Mouse (Mus musculus): Measurements from ENCODE around the gene Ssc4d. TPM values are rescaled to one million over a fixed set of nuclear protein-coding genes. Genes with fewer than 3 reads are reported as not detected.

The Ssc4d gene
- polyA plus RNA-seq, 1 experiment from 2014 or later = 1.0 TPM

DNA sequence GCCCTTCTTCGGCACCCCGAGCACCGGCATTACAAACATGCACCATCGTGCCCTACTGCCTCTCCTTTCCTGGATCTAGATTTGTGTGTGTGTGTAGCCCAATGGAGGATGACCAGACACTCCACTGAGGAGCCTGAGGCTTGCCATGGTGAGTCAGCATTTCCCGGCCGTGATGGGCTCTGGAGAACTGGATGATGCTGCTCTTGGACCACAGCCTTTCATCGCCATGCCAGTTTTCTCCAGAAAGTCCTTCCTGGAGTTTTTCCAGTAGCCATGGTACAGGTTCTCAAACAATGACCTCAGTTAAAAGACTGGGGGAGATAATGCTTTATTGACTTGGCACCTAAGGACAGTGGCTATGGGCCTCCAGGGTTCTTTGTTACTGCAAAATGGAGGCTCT is 14.4 kb downstream of the Ssc4d start:
- H3K4me1 ChIP-seq = peaks cover 31% of the 10 kb centered on the region
- no peak overlapping the region for H3K4me2 ChIP-seq
- no peak overlapping the region for H3K4me3 ChIP-seq
- H3K9ac ChIP-seq = no peak overlapping the region
- ATAC-seq (ENCODE audit: extremely low read depth, insufficient number of reproducible peaks, low FRiP score, low TSS enrichment) = no peak
- H3K27ac ChIP-seq (replicated peaks) = 0 out of 2 replicates have a peak overlapping the region, but pooled peaks have one; percentile 20
- no peaks in the 10 kb centered on the region for H3K9me3 ChIP-seq
- 87% methylated on average over 7 of the region's 7 CpGs for WGBS
- H3K36me3 ChIP-seq = no peaks in the 10 kb centered on the region
- H3K27me3 ChIP-seq (replicated peaks) = peaks cover 4% of the 10 kb centered on the region; the same call in 1 of the 2 replicates

DNA sequence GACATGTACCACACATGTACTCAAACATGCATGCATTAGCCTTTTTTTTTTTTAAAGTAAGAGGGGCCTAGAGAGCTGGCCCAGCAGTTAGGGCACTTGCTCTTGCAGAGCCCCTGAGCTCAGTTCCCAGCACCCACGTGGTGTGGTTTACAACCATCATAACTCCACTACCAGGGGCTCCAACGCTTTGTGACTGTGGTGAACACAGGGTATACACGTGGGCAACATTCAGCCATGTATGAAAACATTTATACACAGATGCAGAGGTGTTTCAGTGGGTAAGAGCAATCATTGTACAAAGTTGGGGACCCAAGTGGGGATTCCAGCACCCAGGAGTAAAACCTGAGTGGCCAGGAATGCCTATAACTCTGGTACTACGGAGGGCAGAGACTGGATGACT is 16.0 kb downstream of the Ssc4d start:
- no peak overlapping the region; the same call in 1 of the 2 replicates for H3K9ac ChIP-seq
- no peaks in the 10 kb centered on the region for H3K36me3 ChIP-seq
- no peak for ATAC-seq (ENCODE audit: extremely low read depth, insufficient number of reproducible peaks, low FRiP score, low TSS enrichment)
- H3K27ac ChIP-seq (replicated peaks) = peak overlapping the region; percentile 95
- peak overlapping the region; percentile 70 for H3K4me2 ChIP-seq
- H3K27me3 ChIP-seq (replicated peaks) = no peaks in the 10 kb centered on the region
- 0 out of 2 replicates have a peak overlapping the region, but pooled peaks have one; percentile 47 for H3K4me3 ChIP-seq
- H3K4me1 ChIP-seq = peaks cover 30% of the 10 kb centered on the region
- WGBS = 91% methylated on average over 4 of the region's 4 CpGs
- H3K9me3 ChIP-seq = no peaks in the 10 kb centered on the region

DNA sequence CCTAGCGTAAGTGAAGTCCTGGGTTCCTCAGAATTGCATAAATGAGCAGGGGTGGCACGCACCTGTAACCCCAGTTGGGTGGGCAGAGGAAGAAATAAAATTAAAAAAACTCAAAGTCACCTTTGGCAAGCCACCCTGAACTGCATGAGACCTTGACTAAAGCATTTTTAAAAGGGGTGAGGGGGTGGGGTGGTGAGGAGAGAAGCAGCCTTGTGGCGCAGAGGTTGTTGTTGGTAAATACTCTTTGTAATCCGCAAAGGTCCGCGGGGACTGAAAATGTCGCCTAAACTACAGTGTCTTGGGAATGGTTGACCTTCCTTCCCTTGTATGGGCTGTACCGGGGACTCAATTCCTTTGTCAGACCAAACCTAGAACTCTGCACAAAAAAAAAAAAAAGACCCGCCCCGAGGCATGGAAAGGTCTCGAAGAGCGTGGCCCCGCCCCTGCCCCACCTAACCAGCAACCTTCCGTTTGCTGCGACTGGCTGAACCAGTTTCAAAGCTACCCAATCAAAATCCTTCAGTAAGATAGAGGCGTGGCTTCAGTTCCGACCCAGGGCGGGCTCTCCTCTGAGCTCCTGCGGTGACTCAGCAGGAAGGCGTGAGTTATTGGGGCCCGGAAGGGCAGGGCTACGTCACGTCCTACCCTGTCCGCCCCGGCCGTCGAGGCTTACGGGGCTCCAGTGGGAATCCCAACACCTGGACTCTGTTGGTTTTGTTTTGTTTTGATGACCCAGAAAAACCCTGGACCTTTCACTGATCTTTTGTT is 16.9 kb downstream of the Ssc4d start:
- no peaks in the 10 kb centered on the region for H3K36me3 ChIP-seq
- H3K27ac ChIP-seq (replicated peaks) = peak overlapping the region; percentile 95
- H3K9me3 ChIP-seq = no peaks in the 10 kb centered on the region
- peak overlapping the region; percentile 74 for H3K9ac ChIP-seq
- peak overlapping the region; percentile 47 for H3K4me3 ChIP-seq
- peaks cover 27% of the 10 kb centered on the region for H3K4me1 ChIP-seq
- WGBS = 9% methylated on average over 28 of the region's 28 CpGs
- ATAC-seq (ENCODE audit: extremely low read depth, insufficient number of reproducible peaks, low FRiP score, low TSS enrichment) = peak; percentile 87
- no peaks in the 10 kb centered on the region for H3K27me3 ChIP-seq (replicated peaks)
- H3K4me2 ChIP-seq = peak overlapping the region; percentile 70

DNA sequence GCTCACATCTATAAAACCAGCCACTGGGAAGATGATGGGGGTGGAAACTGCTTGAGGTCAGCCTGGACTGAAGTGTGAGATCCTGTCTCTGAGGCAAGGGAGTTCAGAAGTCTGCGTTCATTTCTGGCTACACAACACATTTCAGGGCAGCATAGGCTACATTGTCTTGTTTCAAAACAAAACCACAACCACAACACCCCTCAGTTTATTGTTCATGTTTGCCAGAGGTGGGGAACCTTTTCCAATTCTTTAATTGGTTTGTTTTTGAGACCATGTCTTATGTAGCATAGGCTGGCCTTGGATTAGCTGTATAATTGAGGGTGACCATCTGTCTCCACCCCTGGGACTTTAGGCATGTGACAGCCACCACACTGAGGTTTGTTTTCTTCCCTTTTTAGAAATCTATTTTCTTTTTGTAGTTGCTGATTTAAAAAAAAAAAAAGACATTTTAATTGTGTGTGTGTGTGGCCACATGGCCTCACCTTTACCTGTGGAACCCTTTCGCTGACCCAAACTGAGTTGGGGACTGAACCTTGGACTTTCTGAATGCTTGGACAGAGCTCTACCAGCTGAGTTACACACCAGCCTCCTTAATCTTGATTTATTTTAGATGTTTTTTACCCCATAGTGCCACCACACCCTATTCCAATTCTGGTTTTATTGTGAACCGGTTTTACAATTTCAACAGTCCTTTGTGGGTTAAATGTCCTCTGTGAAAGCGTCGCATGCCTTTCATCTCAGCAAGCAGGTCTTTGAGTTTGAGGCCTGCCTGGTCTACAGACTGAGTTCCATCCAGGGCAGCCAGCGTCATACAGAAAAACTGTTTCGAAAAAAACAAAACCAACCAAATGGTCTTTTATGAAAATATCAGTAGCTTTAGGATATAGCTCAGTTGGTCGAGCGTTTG is 17.8 kb downstream of the Ssc4d start:
- no peak for ATAC-seq (ENCODE audit: extremely low read depth, insufficient number of reproducible peaks, low FRiP score, low TSS enrichment)
- Histone ChIP-seq H3K4me3 (no peak overlapping the region), H3K36me3 (no peaks in the 10 kb centered on the region), H3K4me2 (peak overlapping the region; percentile 70), H3K27ac (replicated peaks) (peak overlapping the region; percentile 95), H3K9ac (peak overlapping the region; percentile 74), H3K4me1 (peaks cover 22% of the 10 kb centered on the region), H3K9me3 (no peaks in the 10 kb centered on the region), H3K27me3 (replicated peaks) (no peaks in the 10 kb centered on the region)
- WGBS = 85% methylated on average over 9 of the region's 9 CpGs

DNA sequence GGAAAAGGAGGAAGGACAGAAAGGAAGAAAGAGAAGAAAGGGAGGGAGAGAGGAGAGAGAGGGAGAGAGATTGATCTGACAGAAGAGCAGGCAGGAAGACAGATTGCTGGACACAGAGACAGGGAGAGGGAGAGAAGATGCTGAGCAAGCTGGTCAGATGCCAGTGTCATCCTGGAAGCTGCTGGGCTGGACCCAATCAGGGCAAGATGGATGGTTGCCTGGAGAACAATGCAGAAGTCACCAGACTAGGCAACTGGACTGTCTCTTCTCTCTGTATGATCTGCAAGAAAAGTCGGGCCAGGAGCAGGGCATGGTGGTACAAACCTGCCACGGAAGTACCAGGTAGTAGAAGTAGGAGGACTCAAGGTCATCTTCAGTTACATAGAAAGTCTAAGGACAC is 21.5 kb downstream of the Ssc4d start:
- 91% methylated on average over 2 of the region's 2 CpGs for WGBS
- Histone ChIP-seq H3K4me3 (no peak overlapping the region), H3K4me2 (no peak overlapping the region), H3K9ac (no peak overlapping the region), H3K9me3 (no peaks in the 10 kb centered on the region), H3K27ac (replicated peaks) (no peak overlapping the region), H3K4me1 (peaks cover 5% of the 10 kb centered on the region), H3K36me3 (no peaks in the 10 kb centered on the region), H3K27me3 (replicated peaks) (no peaks in the 10 kb centered on the region)
- no peak for ATAC-seq (ENCODE audit: extremely low read depth, insufficient number of reproducible peaks, low FRiP score, low TSS enrichment)

DNA sequence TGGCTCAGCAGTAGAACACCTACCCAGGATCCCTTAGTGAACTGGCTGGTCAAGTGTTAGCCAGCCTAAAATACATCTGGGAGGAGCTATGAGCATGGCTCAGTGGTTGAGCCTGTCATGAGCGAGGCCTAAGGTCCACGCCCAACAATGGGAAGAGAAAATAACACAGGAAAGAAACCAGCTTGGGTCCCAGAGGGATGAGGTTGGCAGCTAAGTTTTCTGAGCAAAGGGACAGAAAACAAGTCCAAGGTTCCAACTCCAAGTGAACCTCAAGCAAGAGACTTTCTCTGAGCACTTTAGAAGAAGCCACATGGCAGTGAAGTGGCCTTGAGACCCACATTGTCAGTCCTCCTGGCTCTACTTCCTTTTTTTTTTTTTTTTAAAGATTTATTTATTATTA is 22.7 kb downstream of the Ssc4d start:
- Histone ChIP-seq H3K4me3 (no peak overlapping the region), H3K9me3 (no peaks in the 10 kb centered on the region), H3K36me3 (no peaks in the 10 kb centered on the region), H3K9ac (no peak overlapping the region), H3K4me2 (no peak overlapping the region), H3K27me3 (replicated peaks) (no peaks in the 10 kb centered on the region), H3K4me1 (peaks cover under 1% of the 10 kb centered on the region; the same call in 1 of the 2 replicates), H3K27ac (replicated peaks) (0 out of 2 replicates have a peak overlapping the region, but pooled peaks have one; percentile 9)
- ATAC-seq (ENCODE audit: extremely low read depth, insufficient number of reproducible peaks, low FRiP score, low TSS enrichment) = no peak
- WGBS = 87% methylated on average over 2 of the region's 2 CpGs

DNA sequence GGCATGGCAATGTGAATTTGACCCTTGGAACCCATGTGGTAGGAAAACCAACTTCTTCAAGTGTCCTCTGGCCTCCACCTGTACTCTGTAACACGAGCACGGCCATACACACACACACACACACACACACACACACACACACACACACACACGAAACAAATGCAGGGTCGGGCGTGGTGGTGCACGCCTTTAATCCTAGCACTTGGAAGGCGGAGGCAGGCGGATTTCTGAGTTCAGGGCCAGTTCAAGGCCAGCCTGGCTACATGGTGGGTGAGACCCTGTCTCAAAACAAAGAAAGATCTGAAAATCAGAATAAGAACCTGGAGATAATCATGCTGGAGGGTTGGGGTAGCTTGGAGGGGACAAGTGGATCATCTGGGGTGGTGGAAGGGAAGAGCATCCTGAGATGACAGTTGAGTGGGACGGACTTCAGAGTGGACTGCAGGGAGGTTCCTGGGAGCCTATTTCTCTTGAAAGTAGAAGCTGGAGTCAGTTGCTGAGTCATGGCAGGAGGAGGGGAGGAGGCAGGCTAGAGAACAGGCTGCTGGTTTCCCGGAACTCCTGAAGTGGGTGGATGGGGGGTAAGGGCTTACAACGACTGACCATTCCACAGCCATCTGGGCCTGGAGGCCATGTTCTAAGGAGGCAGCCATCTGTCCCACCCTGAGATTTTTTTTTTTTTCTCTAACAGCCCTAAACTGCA is 23.5 kb downstream of the Ssc4d start:
- no peaks in the 10 kb centered on the region for H3K27me3 ChIP-seq (replicated peaks)
- no peaks in the 10 kb centered on the region for H3K36me3 ChIP-seq
- H3K27ac ChIP-seq (replicated peaks) = peak overlapping the region; percentile 9; the same call in 1 of the 2 replicates
- ATAC-seq (ENCODE audit: extremely low read depth, insufficient number of reproducible peaks, low FRiP score, low TSS enrichment) = peak; percentile 59
- no peaks in the 10 kb centered on the region for H3K9me3 ChIP-seq
- no peak overlapping the region for H3K9ac ChIP-seq
- H3K4me2 ChIP-seq = 0 out of 2 replicates have a peak overlapping the region, but pooled peaks have one; percentile 1
- WGBS = 73% methylated on average over 9 of the region's 11 CpGs
- peaks cover 8% of the 10 kb centered on the region for H3K4me1 ChIP-seq
- H3K4me3 ChIP-seq = no peak overlapping the region

DNA sequence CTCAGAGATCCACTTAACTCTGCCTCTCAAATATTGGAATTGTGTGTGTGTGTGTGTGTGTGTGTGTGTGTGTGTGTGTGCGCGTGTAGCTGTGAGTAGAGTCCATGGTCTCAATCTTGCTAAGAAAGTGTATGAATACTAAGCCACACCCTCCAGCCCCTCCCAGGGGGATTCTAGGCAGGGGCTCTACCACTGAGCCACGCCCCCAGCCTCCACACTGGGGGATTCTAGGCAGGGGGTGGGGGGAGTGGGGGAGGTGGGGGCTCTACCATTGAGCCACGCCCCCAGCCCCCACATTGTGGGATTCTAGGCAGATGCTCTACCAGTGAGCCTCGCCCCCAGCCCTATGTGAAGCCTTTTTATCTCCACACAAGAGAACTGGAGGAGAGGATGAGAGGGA is 27.7 kb downstream of the Ssc4d start:
- no peaks in the 10 kb centered on the region for H3K27me3 ChIP-seq (replicated peaks)

DNA sequence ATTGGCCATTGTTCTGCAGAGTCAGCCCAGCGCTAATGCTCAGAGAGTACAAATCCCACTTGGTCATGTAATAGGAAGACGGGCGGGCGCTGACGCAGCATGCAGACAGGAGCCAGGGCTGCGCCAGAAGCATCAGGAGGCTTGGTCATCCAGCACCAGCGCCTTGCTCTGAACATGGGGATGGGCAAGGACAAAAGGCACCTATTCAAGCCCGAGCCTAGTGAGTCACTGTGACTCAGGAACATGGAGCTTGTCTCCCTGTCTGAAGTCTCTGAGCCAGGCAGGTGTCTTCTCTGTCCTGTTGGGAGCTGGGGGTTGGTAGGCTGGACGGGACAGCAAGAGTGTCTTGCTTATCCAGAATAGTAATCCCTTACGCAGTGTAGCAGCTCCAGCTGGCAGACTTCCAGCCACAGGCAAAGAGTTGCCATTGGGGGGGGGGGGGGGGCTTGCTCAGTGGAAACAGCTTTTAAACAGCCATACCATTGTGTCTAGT is 28.4 kb downstream of the Ssc4d start:
- Histone ChIP-seq H3K4me1 (peaks cover 13% of the 10 kb centered on the region), H3K9me3 (0 out of 2 replicates have a peak, but pooled peaks cover 3% of the 10 kb centered on the region), H3K36me3 (no peaks in the 10 kb centered on the region), H3K27me3 (replicated peaks) (no peaks in the 10 kb centered on the region), H3K4me2 (peak overlapping the region; percentile 54), H3K27ac (replicated peaks) (peak overlapping the region; percentile 56), H3K4me3 (peak overlapping the region; percentile 11; the same call in 1 of the 2 replicates), H3K9ac (peak overlapping the region; percentile 59)
- ATAC-seq (ENCODE audit: extremely low read depth, insufficient number of reproducible peaks, low FRiP score, low TSS enrichment) = no peak; the same call in 1 of the 2 replicates
- WGBS = 32% methylated on average over 10 of the region's 10 CpGs

More for the DNA sequence above, 27.7 kb downstream of the Ssc4d start:
- 74% methylated on average over 5 of the region's 5 CpGs for WGBS
- Histone ChIP-seq H3K36me3 (no peaks in the 10 kb centered on the region), H3K4me2 (peak overlapping the region; percentile 54), H3K4me3 (no peak overlapping the region), H3K9ac (peak overlapping the region; percentile 59; the same call in 1 of the 2 replicates), H3K27ac (replicated peaks) (0 out of 2 replicates have a peak overlapping the region, but pooled peaks have one; percentile 56), H3K4me1 (peaks cover 13% of the 10 kb centered on the region), H3K9me3 (0 out of 2 replicates have a peak, but pooled peaks cover 3% of the 10 kb centered on the region)
- no peak for ATAC-seq (ENCODE audit: extremely low read depth, insufficient number of reproducible peaks, low FRiP score, low TSS enrichment)

DNA sequence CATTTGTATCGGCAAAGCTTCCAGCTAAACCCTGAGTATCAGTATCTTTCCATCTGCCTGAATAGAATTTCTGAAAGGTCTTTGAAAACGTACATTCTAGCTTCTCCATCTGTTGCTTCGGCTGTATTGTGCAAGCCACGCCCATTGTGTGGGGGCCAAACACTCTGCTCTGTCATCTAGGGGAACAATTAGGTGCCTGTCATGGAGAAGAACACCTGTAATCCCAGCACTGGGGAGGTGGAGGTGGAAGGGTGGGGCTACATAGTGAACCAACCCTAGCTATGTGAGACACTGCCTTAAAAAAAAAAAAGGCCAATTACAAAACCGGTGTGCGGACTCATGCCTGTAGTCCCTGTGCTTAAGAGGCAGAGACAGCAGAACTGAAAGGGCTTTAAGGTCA is 31.6 kb downstream of the Ssc4d start:
- H3K4me2 ChIP-seq = no peak overlapping the region
- peaks cover 18% of the 10 kb centered on the region for H3K4me1 ChIP-seq
- no peak for ATAC-seq (ENCODE audit: extremely low read depth, insufficient number of reproducible peaks, low FRiP score, low TSS enrichment)
- H3K36me3 ChIP-seq = no peaks in the 10 kb centered on the region
- H3K27me3 ChIP-seq (replicated peaks) = no peaks in the 10 kb centered on the region
- 0 out of 2 replicates have a peak, but pooled peaks cover 3% of the 10 kb centered on the region for H3K9me3 ChIP-seq
- H3K27ac ChIP-seq (replicated peaks) = no peak overlapping the region
- 71% methylated on average over 6 of the region's 6 CpGs for WGBS
- no peak overlapping the region for H3K4me3 ChIP-seq
- no peak overlapping the region for H3K9ac ChIP-seq
